Mouse (Mus musculus) 3134 (cell line): Measurements from ENCODE around the gene Tex14.
A peak's percentile ranks its signal among the peaks of the same experiment; 100 is the strongest.
"Not testable (repeated sequence)": the region's sequence is repeated elsewhere in the genome, so short reads cannot be mapped to it uniquely, and the experiment has no call there.

Experiments
- DNase-seq: peaks from one replicate; pipeline ENCODE4 v3.0.0-alpha.2; 2011; ENCODE audit warnings: low spot score; ENCODE audit not compliant: insufficient read length; ENCODE audit errors: extremely low read depth

Gene Tex14

DNA sequence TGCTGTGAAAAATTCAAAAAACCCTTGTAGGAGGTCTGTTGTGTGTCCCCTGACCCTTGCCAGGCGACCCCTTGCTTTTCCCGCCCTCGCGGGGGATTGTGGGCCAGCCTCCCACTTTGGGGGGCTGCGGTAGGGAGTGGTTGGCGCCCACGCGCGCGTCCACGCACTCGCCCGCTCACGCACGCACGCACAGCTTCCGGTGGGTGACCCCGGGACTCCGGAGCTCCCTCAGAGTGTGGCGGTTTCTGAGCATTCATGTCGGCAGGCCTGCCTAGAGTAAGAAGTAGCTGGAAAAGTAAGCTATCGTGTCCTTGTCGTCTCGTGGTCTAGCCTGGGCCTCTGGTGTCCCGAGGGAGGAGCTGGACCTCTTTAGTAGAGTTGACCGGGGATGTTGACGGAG, at the start of gene Tex14, which contains the start of gene Rad51c:
Gene Tex14 (plus strand): TSS at position 190 of the 400 bp plus-strand sequence.
Gene Rad51c (minus strand): TSS at position 79 of the 400 bp plus-strand sequence.
- DNase-seq = no peak

DNA sequence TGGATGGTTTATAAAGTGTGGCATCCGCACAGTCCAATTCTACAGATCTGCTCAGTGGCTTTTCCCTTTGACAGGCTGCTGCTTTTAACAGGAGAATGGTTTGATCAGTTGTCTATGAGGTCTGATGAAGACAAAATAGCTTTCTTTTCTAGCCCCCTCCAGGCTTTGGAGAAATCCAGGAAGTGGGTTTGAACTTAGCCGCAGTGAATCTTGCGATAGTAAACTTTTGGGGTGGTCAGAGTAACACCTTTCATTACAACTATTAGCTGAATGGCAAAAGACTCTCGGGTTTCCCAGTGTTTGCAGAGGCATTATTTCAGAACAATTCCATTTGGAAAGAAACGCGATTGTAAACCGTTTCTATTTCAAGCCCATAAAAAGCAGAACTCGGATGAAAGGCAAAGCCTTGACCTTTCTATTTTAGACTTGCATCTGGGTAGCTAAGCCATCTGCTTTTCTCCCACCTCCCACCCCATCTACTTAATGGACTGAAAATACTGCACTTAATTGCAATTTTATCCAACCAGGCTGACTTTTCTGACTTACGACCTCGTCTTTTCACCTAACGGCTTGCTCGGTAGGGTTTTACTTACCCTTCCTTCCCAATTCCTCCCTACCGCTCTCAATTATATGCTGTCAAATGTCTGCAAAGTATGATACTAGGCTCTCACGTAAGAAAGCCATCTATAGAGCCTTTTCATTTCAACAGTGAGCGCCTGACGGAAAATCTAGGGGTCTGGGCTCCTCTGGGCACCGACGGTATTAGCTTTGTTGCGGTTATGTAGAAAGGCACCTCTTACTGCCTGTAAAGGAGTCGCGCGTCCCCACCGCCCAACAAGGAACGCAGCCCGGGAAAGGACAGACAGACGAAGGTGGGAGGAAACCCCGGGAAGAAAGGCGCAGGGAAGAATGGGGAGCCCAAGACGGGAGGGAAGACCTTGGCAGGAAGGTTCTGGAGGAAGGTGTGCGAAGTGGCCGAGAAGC, 47.3 kb upstream of the Tex14 start:
- no peak for DNase-seq

- peak; percentile 10 for DNase-seq
Observed at GRCm38 (mm10) chr11:87358331-87359261, 46.3 kb upstream of the Tex14 start, which contains the start of gene Ppm1e. Gene Ppm1e, minus strand, starts transcription at chr11:87359023.

DNA sequence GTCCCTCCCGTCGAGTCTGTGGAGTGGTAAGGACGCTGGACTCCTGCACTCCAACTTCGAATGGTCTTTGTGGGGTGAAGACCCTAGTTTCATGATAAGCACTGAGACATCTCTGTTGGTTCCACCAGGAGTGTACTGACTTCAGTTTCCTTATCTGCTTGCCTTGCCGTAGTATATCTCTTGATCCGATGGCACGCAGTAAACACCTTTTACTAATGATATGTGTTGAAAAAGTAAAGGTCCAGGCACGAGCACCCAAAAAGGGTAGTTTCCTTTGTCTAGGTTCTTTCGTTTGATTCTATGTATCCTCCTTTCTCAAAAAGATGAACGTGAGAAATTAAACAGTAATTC, 45.6 kb upstream of the Tex14 start:
- DNase-seq = no peak

DNA sequence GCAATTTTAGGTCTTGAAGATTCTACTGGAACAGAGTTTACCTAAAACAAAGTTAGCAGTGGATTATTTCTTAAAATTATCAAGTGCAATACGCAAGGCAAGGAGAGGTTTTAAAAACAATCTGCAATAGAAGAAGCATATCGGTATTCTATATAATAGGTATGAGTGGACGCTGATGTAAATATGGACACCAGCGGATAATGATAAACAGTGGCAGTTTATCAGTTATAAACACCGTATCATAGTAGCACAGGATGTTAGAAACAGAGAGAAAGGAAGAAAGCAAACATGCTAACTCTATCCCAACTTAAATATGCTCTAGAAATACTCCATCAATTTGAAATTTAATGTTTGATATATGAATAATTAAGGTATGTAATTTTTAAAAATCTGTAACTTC, 39.7 kb upstream of the Tex14 start:
- no peak for DNase-seq

- DNase-seq = no peak
Observed at GRCm38 (mm10) chr11:87367061-87367460, 37.8 kb upstream of the Tex14 start.

DNA sequence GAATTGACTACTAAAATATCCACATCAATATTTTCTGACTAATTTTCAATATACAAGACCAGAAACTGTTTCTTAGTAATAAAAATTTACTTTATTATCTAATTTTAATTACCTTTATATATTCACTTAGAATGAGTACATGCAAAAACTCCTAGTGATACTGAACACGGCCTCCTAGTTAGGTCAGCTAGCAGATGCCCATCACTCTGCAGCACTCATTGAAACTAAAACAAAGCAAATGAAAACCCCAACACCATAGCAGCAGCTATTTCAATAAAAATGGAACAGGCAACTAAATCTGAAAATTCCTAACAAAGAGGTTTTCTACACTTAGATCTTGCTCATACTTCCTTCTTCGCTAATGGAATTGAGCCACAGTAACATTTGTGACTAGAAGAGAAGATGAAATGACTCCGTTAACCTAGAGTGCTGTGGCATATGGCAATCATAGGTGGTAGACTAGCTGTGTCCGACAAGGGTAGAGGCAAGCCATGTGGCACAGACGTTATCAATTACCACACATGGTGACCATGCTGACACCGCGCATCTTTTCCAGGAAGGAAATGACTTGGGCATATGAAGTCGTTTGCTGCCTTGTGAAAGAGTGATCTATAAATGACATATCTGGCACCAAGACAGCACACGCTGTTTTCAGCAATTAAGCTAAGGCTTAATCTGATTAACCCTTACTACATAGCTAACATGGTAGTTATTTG, 36.8 kb upstream of the Tex14 start:
- no peak for DNase-seq

GRCm38 (mm10) chr11:87384551-87384950, 20.3 kb upstream of the Tex14 start:
- DNase-seq = no peak

DNA sequence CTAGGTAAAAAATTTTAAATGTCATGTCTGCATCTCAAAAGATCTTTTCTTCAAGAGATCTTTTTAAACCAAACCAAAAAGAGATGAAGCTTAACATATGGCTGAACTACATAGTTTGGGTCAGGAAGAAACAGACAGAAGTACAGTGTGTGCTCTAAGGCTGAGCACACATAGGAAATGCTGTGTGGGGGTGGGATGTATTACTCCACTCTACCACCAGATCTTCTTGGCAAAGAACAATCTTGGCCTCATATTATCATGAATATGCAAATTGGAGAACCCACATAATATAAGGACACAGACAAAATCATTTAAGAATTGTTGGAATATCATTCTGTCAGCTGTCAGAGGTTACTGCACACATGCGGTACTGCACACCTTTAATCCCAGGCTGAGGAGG, 19.2 kb upstream of the Tex14 start:
- DNase-seq = no peak

DNA sequence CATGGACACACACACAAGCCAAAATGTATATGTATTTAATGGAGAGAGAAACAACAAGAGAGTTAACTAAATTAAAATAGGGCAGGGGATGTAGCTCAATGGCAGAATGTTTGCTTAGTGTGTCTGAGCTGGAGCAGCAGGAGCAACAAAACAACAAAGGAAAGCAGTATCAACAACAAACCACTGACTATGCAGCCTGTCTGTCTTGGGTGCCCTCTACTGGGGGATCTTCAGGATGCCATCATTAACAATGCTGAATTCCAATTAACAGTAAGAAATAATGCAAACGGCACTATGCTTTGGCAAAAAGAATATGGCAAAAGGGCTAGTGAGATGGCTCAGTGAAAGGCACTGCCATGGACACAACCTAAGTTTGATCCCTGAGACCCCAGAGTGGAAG, 11.0 kb upstream of the Tex14 start:
- no peak for DNase-seq

GRCm38 (mm10) chr11:87398402-87398801, 6.5 kb upstream of the Tex14 start:
- no peak for DNase-seq

DNA sequence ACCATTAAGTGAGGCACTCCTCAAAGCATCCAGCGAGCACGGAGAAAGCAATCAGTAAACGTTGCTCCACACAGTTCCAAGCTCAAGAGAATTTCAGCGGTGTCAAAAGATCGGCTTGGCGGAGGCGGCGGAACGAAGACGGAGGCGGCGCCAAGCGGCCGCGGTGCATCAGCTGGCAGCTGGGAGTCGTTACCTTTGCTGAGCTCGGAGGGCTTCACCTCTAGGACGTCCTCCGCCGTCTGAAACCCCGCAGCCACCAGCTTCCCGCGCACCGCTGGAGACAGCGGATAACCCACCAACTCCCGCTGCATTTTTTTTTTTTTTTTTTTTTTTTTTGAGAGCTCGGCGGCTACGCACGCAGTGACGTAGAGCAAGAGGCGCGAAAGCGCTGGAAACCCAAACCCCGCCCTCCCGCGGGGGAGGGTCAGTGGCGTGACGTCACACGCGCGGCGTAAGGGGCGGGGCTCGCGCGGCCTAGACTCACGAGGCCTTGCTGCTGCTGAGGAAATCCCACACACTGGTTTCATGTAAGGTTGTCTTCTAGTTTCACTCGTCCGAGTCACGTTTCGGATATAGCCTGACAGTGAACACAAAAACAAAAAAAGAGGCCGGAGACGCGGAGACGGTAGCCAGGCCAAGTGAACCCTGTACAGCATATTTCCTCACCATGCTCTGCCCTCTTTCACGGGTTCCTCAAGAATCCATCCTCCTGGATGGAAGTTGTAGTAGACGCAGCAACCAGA, 583 bp upstream of the Tex14 start:
- peak; percentile 99 for DNase-seq

GRCm38 (mm10) chr11:87413412-87413811, 8.5 kb downstream of the Tex14 start:
- not testable (repeated sequence) for DNase-seq

DNA sequence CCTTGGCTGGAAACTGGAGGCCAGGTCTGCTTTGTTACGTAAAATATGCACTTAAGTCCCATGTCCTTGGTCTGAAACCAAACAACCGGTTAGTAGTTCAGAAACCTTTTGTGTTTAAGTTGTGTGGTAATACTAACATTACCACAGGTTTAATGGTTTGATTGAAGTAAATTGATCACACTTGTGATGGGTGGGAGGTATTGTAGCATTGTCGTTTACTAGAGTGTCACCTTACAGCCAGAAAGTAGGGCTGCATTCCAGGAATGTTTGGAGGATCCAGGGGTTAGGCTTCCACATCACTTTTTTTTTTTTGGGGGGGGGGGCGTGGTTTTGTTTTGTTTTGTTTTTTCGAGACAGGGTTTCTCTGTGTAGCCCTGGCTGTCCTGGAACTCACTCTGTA, 11.3 kb downstream of the Tex14 start:
- DNase-seq = no peak

- DNase-seq = no peak
Observed at GRCm38 (mm10) chr11:87420861-87421260, 16.0 kb downstream of the Tex14 start.

GRCm38 (mm10) chr11:87421760-87422201, 16.9 kb downstream of the Tex14 start:
- peak; percentile 35 for DNase-seq

- DNase-seq = peak; percentile 87
Observed at GRCm38 (mm10) chr11:87422511-87423340, 17.9 kb downstream of the Tex14 start.

GRCm38 (mm10) chr11:87423551-87424325, 18.9 kb downstream of the Tex14 start:
- peak; percentile 74 for DNase-seq
